Mouse (Mus musculus): ENCODE results near the gene Lrp2. TPM values are rescaled to one million over a fixed set of nuclear protein-coding genes. Genes with fewer than 3 reads are reported as not detected.

Lrp2 gene
- polyA plus RNA-seq, 1 experiment = 1.5 TPM

DNA sequence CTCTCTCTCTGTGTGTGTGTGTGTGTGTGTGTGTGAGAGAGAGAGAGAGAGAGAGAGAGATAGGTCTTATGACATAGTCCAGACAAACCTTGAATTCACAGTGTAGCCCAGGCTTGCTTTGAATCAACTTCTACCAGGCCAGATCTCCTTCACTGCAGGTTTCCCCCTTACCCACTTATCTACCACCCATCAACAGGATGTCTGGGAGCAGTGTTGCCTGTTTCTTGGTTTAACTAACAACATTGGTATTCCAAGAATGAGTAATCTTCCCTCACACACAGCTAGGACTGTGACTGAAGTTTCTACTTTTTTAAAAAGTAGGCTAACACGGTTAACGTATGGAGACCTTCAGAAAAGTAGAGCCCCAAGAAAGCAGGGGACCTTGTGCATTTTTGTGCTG, 209.1 kb downstream of the Lrp2 start:
- Histone ChIP-seq H3K27ac (ENCODE audit: insufficient read depth, low read length) (peak overlapping the region; percentile 70), H3K4me1 (ENCODE audit: control insufficient read depth, insufficient read depth, low read length) (peaks cover 14% of the 10 kb centered on the region), H3K4me3 (ENCODE audit: insufficient read depth, low read length) (no peak overlapping the region)
- TF ChIP-seq CTCF (IDR thresholded peaks at IDR 0.05; ENCODE audit: borderline replicate concordance, insufficient read depth, low read length) = no peak

Other genes starting within 250 kb of the Lrp2 start
- not detected in 2 replicates for gene Abcb11, start 243.4 kb downstream of the Lrp2 start, polyA plus RNA-seq (2011; ENCODE audit: insufficient read length, low read depth, missing spikeins)
- 5.9 and 6.3 TPM in 2 replicates for gene Dhrs9, start 205.6 kb downstream of the Lrp2 start, polyA plus RNA-seq (2011; ENCODE audit: insufficient read length, low read depth, missing spikeins)
- gene Bbs5, start 61.1 kb upstream of the Lrp2 start, polyA plus RNA-seq (2011; ENCODE audit: insufficient read length, low read depth, missing spikeins) = 19.3 and 20.2 TPM in 2 replicates
- gene Klhl41, start 84.1 kb upstream of the Lrp2 start, polyA plus RNA-seq (2011; ENCODE audit: insufficient read length, low read depth, missing spikeins) = 0.38 and 0.47 TPM in 2 replicates
- gene Fastkd1, start 127.5 kb upstream of the Lrp2 start, polyA plus RNA-seq (2011; ENCODE audit: insufficient read length, low read depth, missing spikeins) = 9.6 and 11.3 TPM in 2 replicates
- gene Ppig, start 136.5 kb upstream of the Lrp2 start, polyA plus RNA-seq (2011; ENCODE audit: insufficient read length, low read depth, missing spikeins) = 130 and 149 TPM in 2 replicates
- 1.1 and 1.8 TPM in 2 replicates for gene Ccdc173, start 203.5 kb upstream of the Lrp2 start, polyA plus RNA-seq (2011; ENCODE audit: insufficient read length, low read depth, missing spikeins)
- 16.3 and 22.5 TPM in 2 replicates for gene Phospho2, start 203.6 kb upstream of the Lrp2 start, polyA plus RNA-seq (2011; ENCODE audit: insufficient read length, low read depth, missing spikeins)
- 22.5 and 30.2 TPM in 2 replicates for gene Klhl23, start 235.9 kb upstream of the Lrp2 start, polyA plus RNA-seq (2011; ENCODE audit: insufficient read length, low read depth, missing spikeins)

Data from embryonic fibroblast, embryonic 13.5 days (primary cell).